Mouse (Mus musculus): ENCODE measurements at regions not wholly inside any gene's neighbourhood (a gene's known extent, or its start where the extent isn't known, plus 50 kb on each side); places are given as distances from the start of the nearest gene placed in this dataset.
A peak's percentile ranks its signal among the peaks of the same experiment; 100 is the strongest.

- Histone ChIP-seq H3K36me3 (ENCODE audit: insufficient read depth) (no peaks in the 10 kb centered on the region), H3K9ac (no peak overlapping the region), H3K4me1 (ENCODE audit: insufficient read depth) (no peaks in the 10 kb centered on the region), H3K4me3 (ENCODE audit: low read depth, low read length) (no peak overlapping the region), H3K9me3 (ENCODE audit: low read length) (no peaks in the 10 kb centered on the region), H3K4me2 (ENCODE audit: low read depth) (no peak overlapping the region), H3K27ac (ENCODE audit: low read depth, low read length) (no peak overlapping the region), H3K27me3 (ENCODE audit: insufficient read depth, low read length) (no peaks in the 10 kb centered on the region)
- TF ChIP-seq CTCF (IDR thresholded peaks at IDR 0.05; ENCODE audit: low read depth) = no peak
- no peak for ATAC-seq
- DNase-seq = no peak
- WGBS = 89% methylated on average over 3 of the region's 3 CpGs
Measured at GRCm38 (mm10) chr16:75663871-75664270, 71.2 kb downstream of the Rbm11 start.

GRCm38 (mm10) chr16:75667589-75667988 lies 74.9 kb downstream of the Rbm11 start:
- DNase-seq (peak; percentile 9), ATAC-seq (peak; percentile 66; the same call in 1 of the 2 replicates)
- TF ChIP-seq CTCF (IDR thresholded peaks at IDR 0.05; ENCODE audit: low read depth) = no peak
- Histone ChIP-seq H3K4me1 (ENCODE audit: insufficient read depth) (no peaks in the 10 kb centered on the region), H3K9ac (no peak overlapping the region), H3K4me2 (ENCODE audit: low read depth) (no peak overlapping the region), H3K4me3 (ENCODE audit: low read depth, low read length) (no peak overlapping the region), H3K9me3 (ENCODE audit: low read length) (no peaks in the 10 kb centered on the region), H3K27ac (ENCODE audit: low read depth, low read length) (no peak overlapping the region), H3K36me3 (ENCODE audit: insufficient read depth) (no peaks in the 10 kb centered on the region), H3K27me3 (ENCODE audit: insufficient read depth, low read length) (no peaks in the 10 kb centered on the region)
- 71% methylated on average over 2 of the region's 2 CpGs for WGBS

GRCm38 (mm10) chr16:75672112-75672511 lies 79.5 kb downstream of the Rbm11 start:
- TF ChIP-seq CTCF (IDR thresholded peaks at IDR 0.05; ENCODE audit: low read depth) = no peak
- no peak overlapping the region for H3K4me2 ChIP-seq (ENCODE audit: low read depth)
- no peak overlapping the region for H3K27ac ChIP-seq (ENCODE audit: low read depth, low read length)
- no peak overlapping the region for H3K9ac ChIP-seq
- ATAC-seq = no peak
- DNase-seq = no peak
- no peaks in the 10 kb centered on the region for H3K9me3 ChIP-seq (ENCODE audit: low read length)
- H3K36me3 ChIP-seq (ENCODE audit: insufficient read depth) = no peaks in the 10 kb centered on the region
- H3K4me3 ChIP-seq (ENCODE audit: low read depth, low read length) = no peak overlapping the region
- no peaks in the 10 kb centered on the region for H3K27me3 ChIP-seq (ENCODE audit: insufficient read depth, low read length)
- no peaks in the 10 kb centered on the region for H3K4me1 ChIP-seq (ENCODE audit: insufficient read depth)
- WGBS = 62% methylated on average over 1 of the region's 1 CpGs

- H3K27me3 ChIP-seq (ENCODE audit: insufficient read depth, low read length) = no peaks in the 10 kb centered on the region
- DNase-seq = peak; percentile 81
- TF ChIP-seq CTCF (IDR thresholded peaks at IDR 0.05; ENCODE audit: low read depth) = peak; percentile 83
Measured at GRCm38 (mm10) chr16:75675871-75676270, 83.2 kb downstream of the Rbm11 start.

GRCm38 (mm10) chr16:75677180-75677579 lies 84.5 kb downstream of the Rbm11 start:
- Histone ChIP-seq H3K36me3 (ENCODE audit: insufficient read depth) (no peaks in the 10 kb centered on the region), H3K27me3 (ENCODE audit: insufficient read depth, low read length) (no peaks in the 10 kb centered on the region), H3K4me2 (ENCODE audit: low read depth) (no peak overlapping the region), H3K4me3 (ENCODE audit: low read depth, low read length) (no peak overlapping the region), H3K27ac (ENCODE audit: low read depth, low read length) (no peak overlapping the region), H3K9me3 (ENCODE audit: low read length) (no peaks in the 10 kb centered on the region), H3K4me1 (ENCODE audit: insufficient read depth) (no peaks in the 10 kb centered on the region), H3K9ac (no peak overlapping the region)
- TF ChIP-seq CTCF (IDR thresholded peaks at IDR 0.05; ENCODE audit: low read depth) = no peak
- 14% methylated on average over 1 of the region's 1 CpGs for WGBS
- ATAC-seq = no peak
- no peak for DNase-seq

More at GRCm38 (mm10) chr16:75675871-75676270, 83.2 kb downstream of the Rbm11 start:
- H3K9me3 ChIP-seq (ENCODE audit: low read length) = no peaks in the 10 kb centered on the region
- H3K36me3 ChIP-seq (ENCODE audit: insufficient read depth) = no peaks in the 10 kb centered on the region
- H3K4me3 ChIP-seq (ENCODE audit: low read depth, low read length) = no peak overlapping the region
- no peaks in the 10 kb centered on the region for H3K4me1 ChIP-seq (ENCODE audit: insufficient read depth)
- no peak overlapping the region for H3K4me2 ChIP-seq (ENCODE audit: low read depth)
- no peak overlapping the region for H3K27ac ChIP-seq (ENCODE audit: low read depth, low read length)
- WGBS = 54% methylated on average over 2 of the region's 2 CpGs
- ATAC-seq = peak; percentile 76; the same call in 1 of the 2 replicates
- no peak overlapping the region for H3K9ac ChIP-seq
